Mouse (Mus musculus) embryo, embryonic 10 days (tissue): ENCODE measurements around the gene Jam3.

Experiments
- DNase-seq: peaks from one replicate; pipeline ENCODE4 v3.0.0-alpha.2; 2015; ENCODE audit warnings: low spot score

Gene Jam3

GRCm38 (mm10) chr9:27154763-27155530, at the start of gene Jam3:
Gene Jam3 (minus strand): TSS chr9:27155421.
- peak; percentile 99 for DNase-seq

- no peak for DNase-seq
These were observed 49.0 kb upstream of the Jam3 start for GRCm38 (mm10) chr9:27204201-27204600.

GRCm38 (mm10) chr9:27203134-27203533, 47.9 kb upstream of the Jam3 start:
- DNase-seq = peak; percentile 94

- DNase-seq = peak; percentile 26
These were observed 46.4 kb upstream of the Jam3 start for GRCm38 (mm10) chr9:27201472-27202219.

GRCm38 (mm10) chr9:27193592-27194080, 38.4 kb upstream of the Jam3 start:
- DNase-seq = no peak

GRCm38 (mm10) chr9:27192761-27193591, 37.8 kb upstream of the Jam3 start:
- DNase-seq = no peak

- peak; percentile 91 for DNase-seq
These were observed 37.0 kb upstream of the Jam3 start for GRCm38 (mm10) chr9:27192001-27192760.

- peak; percentile 43 for DNase-seq
These were observed 36.3 kb upstream of the Jam3 start for GRCm38 (mm10) chr9:27191501-27191981.

- no peak for DNase-seq
These were observed 35.2 kb upstream of the Jam3 start for GRCm38 (mm10) chr9:27190461-27190860.

- DNase-seq = no peak
These were observed 34.1 kb upstream of the Jam3 start for GRCm38 (mm10) chr9:27189306-27189705.

GRCm38 (mm10) chr9:27188677-27189241, 33.5 kb upstream of the Jam3 start:
- DNase-seq = no peak

- peak; percentile 31 for DNase-seq
These were observed 30.6 kb upstream of the Jam3 start for GRCm38 (mm10) chr9:27185820-27186219.

GRCm38 (mm10) chr9:27182087-27182486, 26.9 kb upstream of the Jam3 start:
- DNase-seq = no peak

GRCm38 (mm10) chr9:27180492-27180891, 25.3 kb upstream of the Jam3 start:
- DNase-seq = no peak

GRCm38 (mm10) chr9:27178935-27179334, 23.7 kb upstream of the Jam3 start:
- no peak for DNase-seq

GRCm38 (mm10) chr9:27176154-27176553, 20.9 kb upstream of the Jam3 start:
- DNase-seq = peak; percentile 86

- DNase-seq = no peak
These were observed 20.5 kb upstream of the Jam3 start for GRCm38 (mm10) chr9:27175682-27176081.

- DNase-seq = no peak
These were observed 20.0 kb upstream of the Jam3 start for GRCm38 (mm10) chr9:27175241-27175640.

- DNase-seq = no peak
These were observed 18.9 kb upstream of the Jam3 start for GRCm38 (mm10) chr9:27174079-27174478.

GRCm38 (mm10) chr9:27173646-27174045, 18.4 kb upstream of the Jam3 start:
- DNase-seq = no peak

GRCm38 (mm10) chr9:27172839-27173238, 17.6 kb upstream of the Jam3 start:
- no peak for DNase-seq
